ENCODE assay signal across 25 mouse cellular contexts in genomic region chr4:136779156-136779555, GRCm38 (mm10). TPM values are rescaled to one million over a fixed set of nuclear protein-coding genes. Genes with fewer than 3 reads are reported as not detected.
DNase-seq lines count a peak whose midpoint lies in the region; ATAC-seq and TF ChIP-seq lines count a peak whose summit lies in the region.
"Had no signal": no experiment of that assay in that cellular context is flagged by ENCODE, and none has a peak within 500 bp of the region (broad histone marks: within the 10 kb centered on the region; RNA-seq: fewer than 3 reads in every experiment).

No protein-coding gene starts in this region.

- H3K36me3 ChIP-seq in hindbrain, embryonic 10.5 days = peaks cover 28% of the 10 kb centered on the region
- H3K36me3 ChIP-seq in hindbrain, embryonic 13.5 days = no peaks in the 10 kb centered on the region
- H3K36me3 ChIP-seq in midbrain, embryonic 14.5 days (ENCODE audit: control insufficient read depth, insufficient read depth, low read length) = no peaks in the 10 kb centered on the region
- no peaks in the 10 kb centered on the region for H3K36me3 ChIP-seq in midbrain, embryonic 16.5 days (ENCODE audit: control insufficient read depth, insufficient read depth, low read length)
- no peaks in the 10 kb centered on the region for H3K36me3 ChIP-seq in E14TG2a.4 (ENCODE audit: insufficient read depth, low read length)
- H3K36me3 ChIP-seq in limb, embryonic 10.5 days = no peaks in the 10 kb centered on the region
- H3K36me3 ChIP-seq: heart, embryonic 12.5 days; limb, embryonic 12.5 days; liver, embryonic 15.5 days; neural tube, embryonic 13.5 days had no signal

- H3K4me3 ChIP-seq in hindbrain, embryonic 10.5 days = no peak overlapping the region
- no peak overlapping the region for H3K4me3 ChIP-seq in hindbrain, embryonic 13.5 days
- no peak overlapping the region for H3K4me3 ChIP-seq in midbrain, embryonic 14.5 days (replicated peaks; ENCODE audit: low read depth, low read length)
- no peak overlapping the region for H3K4me3 ChIP-seq in midbrain, embryonic 16.5 days (ENCODE audit: low read depth, low read length)
- 0 out of 2 replicates have a peak overlapping the region, but pooled peaks have one; percentile 54 for H3K4me3 ChIP-seq in E14TG2a.4 (replicated peaks; ENCODE audit: low read length)
- H3K4me3 ChIP-seq in limb, embryonic 10.5 days = no peak overlapping the region
- H3K4me3 ChIP-seq: embryonic facial prominence, embryonic 13.5 days; heart, embryonic 12.5 days; limb, embryonic 12.5 days; liver, embryonic 15.5 days; neural tube, embryonic 13.5 days had no signal

- DNase-seq in hindbrain, embryonic 10.5 days (ENCODE audit: low spot score) = no peak
- DNase-seq in midbrain, embryonic 14.5 days = no peak
- DNase-seq in limb, embryonic 10.5 days (ENCODE audit: low spot score) = no peak
- DNase-seq in kidney, adult 8-10 months = no peak
- DNase-seq: adrenal gland, postnatal 25 days; cerebellum, adult 11-12 months; cerebellum, adult 9-11 months; embryo, embryonic 11 days; gastrocnemius, postnatal 14 days; heart, adult 18-20 months; heart, postnatal 4 days; kidney, postnatal 25 days; lung, embryonic 14.5 days; lung, postnatal 14 days; right cerebral cortex, postnatal 4 days had no signal

- H3K4me1 ChIP-seq in hindbrain, embryonic 10.5 days (replicated peaks) = peaks cover 98% of the 10 kb centered on the region
- H3K4me1 ChIP-seq in hindbrain, embryonic 13.5 days (replicated peaks) = peaks cover 89% of the 10 kb centered on the region
- H3K4me1 ChIP-seq in midbrain, embryonic 14.5 days (ENCODE audit: control insufficient read depth, insufficient read depth, low read length) = peaks cover 27% of the 10 kb centered on the region
- peaks cover 29% of the 10 kb centered on the region for H3K4me1 ChIP-seq in midbrain, embryonic 16.5 days (ENCODE audit: control insufficient read depth, insufficient read depth, low read length)
- peaks cover 72% of the 10 kb centered on the region for H3K4me1 ChIP-seq in E14TG2a.4 (replicated peaks; ENCODE audit: low read depth, low read length)
- H3K4me1 ChIP-seq in limb, embryonic 10.5 days = peaks cover 93% of the 10 kb centered on the region
- H3K4me1 ChIP-seq: liver, embryonic 15.5 days had no signal

- no peak for TF ChIP-seq CTCF in E14TG2a.4 (conservative IDR thresholded peaks at IDR 0.05; ENCODE audit: low read length)

- ATAC-seq in hindbrain, embryonic 13.5 days (ENCODE audit: low FRiP score) = no peak
- ATAC-seq in midbrain, embryonic 14.5 days (ENCODE audit: low FRiP score, low TSS enrichment) = no peak
- ATAC-seq in midbrain, embryonic 16.5 days = no peak
- ATAC-seq: CD4-positive, CD25-positive, alpha-beta regulatory T cell, adult 4 months; intestine, postnatal 0 days had no signal

- H3K9ac ChIP-seq in hindbrain, embryonic 13.5 days = no peak overlapping the region
- H3K9ac ChIP-seq in midbrain, embryonic 14.5 days (replicated peaks; ENCODE audit: low read length) = no peak overlapping the region
- no peak overlapping the region for H3K9ac ChIP-seq in midbrain, embryonic 16.5 days (ENCODE audit: low read depth, low read length)
- H3K9ac ChIP-seq: embryonic facial prominence, embryonic 13.5 days; heart, embryonic 12.5 days; limb, embryonic 12.5 days; liver, embryonic 15.5 days; lung, embryonic 14.5 days; neural tube, embryonic 13.5 days had no signal

- 89% methylated on average over 11 of the region's 11 CpGs for WGBS in hindbrain, embryonic 10.5 days
- WGBS in hindbrain, embryonic 13.5 days = 86% methylated on average over 11 of the region's 11 CpGs
- 91% methylated on average over 11 of the region's 11 CpGs for WGBS in midbrain, embryonic 14.5 days
- 82% methylated on average over 11 of the region's 11 CpGs for WGBS in midbrain, embryonic 16.5 days
- 81% methylated on average over 11 of the region's 11 CpGs for WGBS in limb, embryonic 10.5 days

- H3K9me3 ChIP-seq in hindbrain, embryonic 10.5 days = no peaks in the 10 kb centered on the region
- no peaks in the 10 kb centered on the region for H3K9me3 ChIP-seq in hindbrain, embryonic 13.5 days
- H3K9me3 ChIP-seq in midbrain, embryonic 14.5 days (ENCODE audit: control insufficient read depth, low read length) = no peaks in the 10 kb centered on the region
- no peaks in the 10 kb centered on the region for H3K9me3 ChIP-seq in midbrain, embryonic 16.5 days (replicated peaks; ENCODE audit: control insufficient read depth, low read length, poor library complexity, severe bottlenecking)
- no peaks in the 10 kb centered on the region for H3K9me3 ChIP-seq in E14TG2a.4 (ENCODE audit: low read length)
- no peaks in the 10 kb centered on the region for H3K9me3 ChIP-seq in limb, embryonic 10.5 days (replicated peaks)
- H3K9me3 ChIP-seq: embryonic facial prominence, embryonic 13.5 days; heart, embryonic 12.5 days; limb, embryonic 12.5 days; liver, embryonic 15.5 days; neural tube, embryonic 13.5 days had no signal

- H3K4me2 ChIP-seq in hindbrain, embryonic 13.5 days = no peak overlapping the region
- no peak overlapping the region for H3K4me2 ChIP-seq in midbrain, embryonic 14.5 days (ENCODE audit: low read length)
- H3K4me2 ChIP-seq in midbrain, embryonic 16.5 days (ENCODE audit: low read length) = no peak overlapping the region
- H3K4me2 ChIP-seq: embryonic facial prominence, embryonic 13.5 days; heart, embryonic 12.5 days; limb, embryonic 12.5 days; liver, embryonic 15.5 days; lung, embryonic 14.5 days; neural tube, embryonic 13.5 days had no signal

- H3K27ac ChIP-seq in hindbrain, embryonic 10.5 days = peak overlapping the region; percentile 42
- no peak overlapping the region for H3K27ac ChIP-seq in hindbrain, embryonic 13.5 days
- H3K27ac ChIP-seq in midbrain, embryonic 14.5 days (replicated peaks; ENCODE audit: low read depth, low read length) = 0 out of 2 replicates have a peak overlapping the region, but pooled peaks have one; percentile 20
- no peak overlapping the region for H3K27ac ChIP-seq in midbrain, embryonic 16.5 days (ENCODE audit: low read length)
- peak overlapping the region; percentile 43 for H3K27ac ChIP-seq in limb, embryonic 10.5 days
- H3K27ac ChIP-seq: liver, embryonic 15.5 days; neural tube, embryonic 13.5 days had no signal

- H3K27me3 ChIP-seq in hindbrain, embryonic 10.5 days (ENCODE audit: insufficient read depth, poor library complexity, severe bottlenecking) = no peaks in the 10 kb centered on the region; the same call in 1 of the 2 replicates
- no peaks in the 10 kb centered on the region for H3K27me3 ChIP-seq in hindbrain, embryonic 13.5 days
- no peaks in the 10 kb centered on the region for H3K27me3 ChIP-seq in midbrain, embryonic 14.5 days (ENCODE audit: control insufficient read depth, insufficient read depth, low read length)
- no peaks in the 10 kb centered on the region for H3K27me3 ChIP-seq in midbrain, embryonic 16.5 days (ENCODE audit: control insufficient read depth, insufficient read depth, low read depth, low read length)
- H3K27me3 ChIP-seq in E14TG2a.4 (ENCODE audit: insufficient read depth, low read length) = peaks cover 45% of the 10 kb centered on the region
- H3K27me3 ChIP-seq in limb, embryonic 10.5 days (ENCODE audit: low read depth, poor library complexity, severe bottlenecking) = no peaks in the 10 kb centered on the region
- H3K27me3 ChIP-seq: embryonic facial prominence, embryonic 13.5 days; limb, embryonic 12.5 days; liver, embryonic 15.5 days; neural tube, embryonic 13.5 days had no signal

RNA-seq across cellular contexts. Expression of gene Ephb2, which starts 56.6 kb away (rescaled TPM):
- 13.4 and 21.5 TPM in 2 replicates for polyA plus RNA-seq in hindbrain, embryonic 10.5 days (2016; fragmentation: Nextera tagmentation; extraction: Ambion mirVana)
- polyA plus RNA-seq in hindbrain, embryonic 13.5 days (2015; fragmentation: Nextera tagmentation; extraction: Ambion mirVana) = 14.9 and 16.5 TPM in 2 replicates
- polyA plus RNA-seq in midbrain, embryonic 14.5 days (2014; fragmentation: Nextera tagmentation; extraction: Ambion mirVana) = 27.6 and 32.8 TPM in 2 replicates
- 13.1 and 17.5 TPM in 2 replicates for polyA plus RNA-seq in midbrain, embryonic 16.5 days (2015; fragmentation: Nextera tagmentation; extraction: Ambion mirVana)
- polyA plus RNA-seq in limb, embryonic 10.5 days (2016; fragmentation: Nextera tagmentation; extraction: Ambion mirVana) = 9.6 and 10.8 TPM in 2 replicates
- polyA plus RNA-seq: CD4-positive, CD25-positive, alpha-beta regulatory T cell, adult 4 months had no signal

Comparison
In these comparisons a context has a peak if more than half of its experiments do, and no peak if none do; other contexts are left out.
1. H3K27ac ChIP-seq: peak in hindbrain, embryonic 10.5 days (single experiment), midbrain, embryonic 14.5 days (single experiment) and limb, embryonic 10.5 days (single experiment); none in hindbrain, embryonic 13.5 days (single experiment) and midbrain, embryonic 16.5 days (single experiment).